Mouse (Mus musculus) embryo, embryonic 9.5 days (tissue): ENCODE measurements around the gene Nppb.

Experiments used
- DNase-seq: peaks from one replicate; pipeline ENCODE4 v3.0.0-alpha.2; 2017; ENCODE audit errors: extremely low spot score

Nppb gene

DNA sequence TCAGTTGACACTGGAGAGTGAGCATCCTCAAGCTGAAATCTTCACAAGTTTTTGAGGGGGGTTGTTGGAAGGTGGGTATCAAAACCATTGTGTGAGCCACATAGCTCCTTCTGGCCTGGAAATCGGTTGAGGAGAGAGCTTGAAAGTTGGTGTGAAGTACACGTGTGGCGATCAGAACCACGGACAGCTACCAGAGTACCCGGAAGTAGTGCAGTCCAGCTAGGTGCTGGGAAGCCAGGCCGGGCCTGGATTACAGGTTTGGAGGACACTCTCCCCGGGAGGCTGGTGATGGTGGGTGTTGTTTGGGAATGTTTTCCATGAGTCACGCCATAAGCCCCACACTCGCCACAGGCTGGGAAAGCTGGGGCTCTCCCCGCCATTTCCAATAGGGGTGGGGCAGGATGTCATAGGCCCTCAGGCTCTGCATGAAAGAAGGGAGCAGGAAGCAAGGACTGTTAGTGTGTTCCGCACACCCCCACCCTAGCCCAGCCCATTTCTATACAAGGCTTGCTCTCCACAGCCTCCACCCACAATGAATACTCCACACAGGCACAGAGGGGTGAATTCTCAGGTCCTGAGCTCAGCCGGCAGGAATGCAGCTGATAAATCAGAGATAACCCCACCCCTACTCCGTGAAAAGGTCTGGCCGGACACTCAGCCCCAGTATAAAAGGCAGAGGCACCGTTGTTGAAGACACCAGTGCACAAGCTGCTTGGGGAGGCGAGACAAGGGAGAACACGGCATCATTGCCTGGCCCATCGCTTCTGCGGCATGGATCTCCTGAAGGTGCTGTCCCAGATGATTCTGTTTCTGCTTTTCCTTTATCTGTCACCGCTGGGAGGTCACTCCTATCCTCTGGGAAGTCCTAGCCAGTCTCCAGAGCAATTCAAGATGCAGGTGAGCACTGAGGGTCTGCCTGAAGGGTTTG is at the start of gene Nppb:
Gene Nppb, plus strand, starts transcription at position 584 of the 928 bp plus-strand sequence.
- DNase-seq = peak; percentile 52

DNA sequence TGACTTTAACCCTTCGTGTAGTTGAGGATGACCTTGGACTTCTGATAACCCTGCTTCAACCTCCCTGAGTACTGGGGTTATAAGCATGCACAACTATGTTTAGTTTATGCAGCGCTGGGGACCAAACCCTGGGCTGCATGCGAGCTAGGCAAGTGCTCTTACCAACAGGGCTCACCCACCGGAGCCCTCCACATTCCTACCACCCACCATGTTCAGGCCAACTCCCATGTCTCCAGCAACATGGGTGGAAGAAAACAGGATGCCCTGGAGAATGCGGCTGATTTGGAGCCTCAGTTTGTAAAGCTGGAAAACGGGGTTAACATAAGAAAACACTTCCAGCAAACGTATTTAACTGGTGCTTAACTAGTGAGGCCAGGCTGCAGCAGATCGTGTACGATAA is 49.7 kb upstream of the Nppb start:
- DNase-seq = no peak

DNA sequence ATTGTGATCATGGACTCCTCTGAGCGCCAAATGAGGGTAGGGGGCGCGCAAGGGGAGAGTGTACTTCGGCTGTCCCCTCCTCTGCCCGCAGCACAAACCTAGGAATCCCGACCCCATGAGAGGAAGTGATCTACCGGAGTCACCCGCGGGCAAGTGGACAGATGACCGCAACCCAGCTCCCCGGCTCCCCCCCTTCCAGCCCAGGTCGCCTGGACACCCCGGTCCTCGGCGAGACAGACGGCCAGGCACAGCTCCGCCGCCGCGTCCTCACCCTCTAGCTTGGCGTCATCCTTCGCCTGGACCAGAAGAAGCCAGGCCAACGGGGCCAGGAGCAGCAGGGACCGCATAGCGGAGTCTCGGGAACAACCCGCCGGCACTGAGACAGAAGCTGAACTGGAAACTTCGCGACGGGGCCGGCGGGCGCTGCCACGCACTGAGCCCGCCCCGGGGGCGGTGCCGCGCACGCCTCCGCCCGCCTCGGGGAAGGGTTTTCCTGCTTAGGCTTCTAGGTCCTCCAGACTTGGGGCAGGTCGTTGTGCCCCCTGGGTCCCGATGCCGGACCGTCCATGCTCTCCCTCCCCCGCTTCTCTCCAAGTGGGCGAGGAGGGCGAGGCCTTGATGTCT is 49.1 kb upstream of the Nppb start, which contains the start of gene Plod1:
Gene Plod1, minus strand, starts transcription at position 437 of the 624 bp plus-strand sequence.
- DNase-seq = peak; percentile 80

DNA sequence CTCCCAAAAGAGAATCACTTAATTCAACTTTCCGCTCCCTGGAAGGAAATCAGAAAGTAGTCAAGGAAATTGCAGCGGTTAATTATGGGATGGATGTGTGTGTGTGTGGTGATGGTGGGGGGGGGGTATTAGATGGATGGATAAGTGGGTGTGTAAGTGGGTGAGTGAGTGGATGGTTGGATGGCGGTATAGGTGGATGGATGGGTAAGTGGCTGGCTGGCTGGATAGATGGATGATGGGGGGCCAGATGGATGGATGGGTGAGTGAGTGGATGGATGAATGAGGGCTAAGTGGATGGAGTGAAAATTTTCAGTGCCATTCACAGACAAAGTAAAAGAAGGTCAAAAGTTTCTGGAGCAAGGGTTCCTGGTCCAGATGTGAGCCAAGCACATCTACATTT is 48.6 kb upstream of the Nppb start:
- no peak for DNase-seq

DNA sequence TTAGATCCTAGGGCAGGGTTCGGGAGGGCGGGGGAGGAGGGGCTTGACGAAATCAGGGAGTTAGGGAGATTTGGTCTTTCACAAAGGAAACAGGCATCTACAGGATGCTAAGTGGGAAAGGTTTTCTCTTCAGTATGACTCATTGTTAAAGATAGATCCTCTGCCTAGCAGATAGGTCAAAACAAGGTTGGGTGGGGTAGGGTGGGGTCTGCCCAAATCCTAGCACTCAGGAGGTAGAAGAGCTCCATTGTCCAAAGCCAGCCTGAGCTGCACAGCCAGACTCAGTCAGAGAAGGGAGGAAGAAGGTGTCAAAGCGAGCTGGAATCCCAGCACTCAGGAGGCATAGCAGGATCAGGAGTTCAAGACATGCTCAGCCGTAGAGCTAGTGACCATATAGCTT is 48.1 kb upstream of the Nppb start:
- DNase-seq = no peak

DNA sequence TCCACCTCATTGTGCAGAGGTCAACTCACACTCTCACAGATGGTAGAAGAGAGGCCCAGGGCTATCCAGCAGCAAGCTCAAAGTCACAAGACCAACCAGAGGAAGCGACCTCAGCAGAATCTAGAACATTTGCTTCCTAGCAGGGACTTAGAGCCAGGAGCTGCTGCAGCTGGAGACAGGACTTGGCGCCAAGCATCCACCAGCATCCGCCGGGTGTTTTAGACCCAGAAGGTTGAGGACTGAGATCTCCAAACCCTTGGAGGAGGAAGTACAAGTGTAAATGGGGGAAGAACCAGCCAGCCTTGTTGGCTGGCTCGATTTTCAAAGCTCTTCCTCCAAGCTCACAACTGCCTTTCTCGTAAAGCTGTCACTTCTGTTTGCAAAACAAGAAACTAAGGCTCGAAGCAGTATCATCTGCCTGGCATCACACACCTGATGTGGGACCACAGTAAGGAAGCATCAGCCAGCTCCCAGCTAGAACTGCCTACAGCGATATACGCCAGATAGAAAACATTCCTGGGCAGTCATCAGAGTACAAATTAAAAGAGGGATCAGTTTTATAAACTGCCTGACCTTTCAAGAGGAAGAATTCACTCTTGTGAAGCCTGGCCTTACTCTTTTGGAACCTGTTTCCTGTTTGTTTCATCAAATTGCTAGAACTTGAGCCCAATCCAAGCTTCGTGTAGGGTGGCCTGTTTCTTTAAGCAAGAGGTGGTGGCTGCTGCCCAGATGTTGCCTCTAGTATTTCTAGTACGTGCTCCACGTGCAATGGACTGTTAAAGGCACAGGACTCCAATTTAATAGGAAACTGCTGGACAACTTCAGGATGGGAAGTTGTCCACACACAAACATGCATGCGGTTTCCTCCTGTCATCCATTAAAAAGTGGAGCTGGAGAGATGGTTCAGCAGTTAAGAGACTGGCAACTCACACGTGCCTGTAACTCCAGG is 47.2 kb upstream of the Nppb start:
- no peak for DNase-seq

DNA sequence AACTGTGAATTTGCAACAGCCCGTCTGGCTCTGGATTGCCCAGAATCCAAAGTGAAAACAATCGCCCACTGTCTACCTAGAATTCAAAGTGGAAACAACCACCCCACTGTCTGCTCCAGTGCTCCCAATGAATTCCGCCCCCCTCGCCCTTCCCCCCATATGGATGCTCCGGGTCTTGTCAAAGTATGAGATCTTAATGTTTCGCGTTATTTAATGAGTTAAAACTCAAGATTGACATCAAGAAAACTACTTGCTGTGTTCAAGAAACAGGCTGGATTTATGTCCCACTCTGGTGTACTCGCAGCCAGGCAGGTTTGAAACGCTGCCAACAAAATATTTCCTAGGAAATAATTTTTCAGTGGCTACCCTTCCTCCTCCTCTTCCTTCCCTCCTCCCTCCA is 45.5 kb upstream of the Nppb start:
- DNase-seq = no peak

DNA sequence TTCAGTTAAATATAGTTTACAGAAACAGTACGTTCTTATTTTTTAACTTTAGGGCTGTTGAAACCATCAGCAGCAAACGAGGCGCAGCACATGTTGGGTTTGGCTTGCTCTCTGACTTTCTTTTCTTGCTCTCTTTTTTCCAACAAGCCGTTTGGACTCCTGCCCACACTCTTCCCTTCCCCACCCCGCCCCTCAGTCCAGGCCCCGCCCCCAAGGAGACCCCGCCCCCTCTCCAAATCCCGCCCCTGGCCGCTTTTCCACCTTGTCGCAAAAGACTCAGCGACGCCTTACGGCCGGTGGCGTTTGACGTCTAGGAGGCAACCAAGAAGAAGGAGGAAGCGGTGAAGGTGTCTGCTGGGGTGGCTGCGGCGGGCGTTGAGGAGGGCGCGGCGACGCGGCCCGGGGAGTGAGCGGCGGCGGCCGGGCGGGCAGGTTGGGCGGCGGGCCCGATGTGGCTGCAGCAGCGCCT is 45.0 kb upstream of the Nppb start, which contains the start of gene 2510039O18Rik:
Gene 2510039O18Rik, plus strand, starts transcription at position 320 of the 469 bp plus-strand sequence.
- DNase-seq = peak; percentile 90

DNA sequence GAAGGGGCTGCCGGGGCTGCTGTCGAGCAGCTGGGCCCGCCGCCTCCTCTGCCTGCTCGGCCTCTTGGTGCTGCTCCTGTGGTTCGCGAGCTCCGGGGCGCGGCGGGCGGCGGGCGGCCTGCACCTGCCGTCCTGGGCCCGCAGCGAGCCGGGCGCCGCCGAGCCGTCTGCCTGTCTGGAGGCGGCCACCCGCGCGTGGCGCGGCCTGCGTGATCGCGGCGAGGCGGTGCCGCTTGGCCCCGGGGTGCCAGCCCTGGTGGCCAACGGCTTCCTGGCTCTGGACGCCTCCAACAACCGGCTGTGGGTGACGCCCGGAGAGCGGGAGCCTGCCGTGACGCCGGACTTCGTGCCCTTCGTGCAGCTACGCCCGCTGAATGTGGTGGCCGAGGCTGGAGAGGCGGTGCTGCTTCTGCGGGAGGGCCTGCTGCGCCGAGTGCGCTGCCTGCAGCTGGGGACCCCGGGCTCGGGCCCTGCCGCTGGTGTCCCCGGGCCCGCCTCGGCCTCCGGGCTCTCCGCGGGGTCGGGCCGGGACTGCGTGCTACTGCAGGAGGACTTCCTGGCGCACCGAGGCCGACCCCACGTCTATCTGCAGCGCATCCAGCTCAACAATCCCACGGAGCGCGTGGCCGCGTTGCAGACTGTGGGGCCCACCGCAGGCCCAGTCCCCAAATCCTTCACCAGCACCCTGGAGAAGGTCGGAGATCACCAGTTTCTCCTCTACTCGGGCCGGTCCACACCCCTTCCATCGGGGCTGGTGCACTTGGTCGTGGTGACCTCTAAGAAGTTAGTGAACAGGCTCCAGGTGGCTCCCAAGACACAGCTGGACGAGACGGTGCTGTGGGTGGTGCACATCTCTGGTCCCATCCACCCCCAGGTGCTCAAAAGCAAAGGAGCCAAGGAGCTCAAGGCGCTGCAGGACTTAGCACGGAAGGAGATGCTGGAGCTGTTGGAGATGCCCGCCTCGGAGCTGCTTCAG is 44.3 kb upstream of the Nppb start:
- DNase-seq = peak; percentile 27

DNA sequence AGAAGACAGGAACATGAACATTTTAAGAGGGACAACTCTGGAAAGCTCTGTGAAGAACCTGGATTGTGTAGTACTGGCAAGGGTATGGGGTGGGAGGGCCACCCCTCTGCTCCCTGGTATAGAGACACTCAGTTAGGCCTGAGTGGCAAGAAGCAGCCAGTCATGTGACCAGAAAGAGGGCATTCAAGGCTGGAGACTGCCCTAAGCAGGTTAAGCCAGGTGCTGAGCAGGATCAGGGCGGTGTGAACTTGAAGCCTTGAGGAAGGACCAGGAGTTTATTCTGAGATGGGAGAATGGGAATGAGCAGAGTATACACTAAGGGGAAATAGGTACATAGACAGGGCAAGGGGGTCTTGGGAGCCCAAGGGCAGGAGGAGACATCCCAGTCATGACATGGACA is 42.6 kb upstream of the Nppb start:
- no peak for DNase-seq

DNA sequence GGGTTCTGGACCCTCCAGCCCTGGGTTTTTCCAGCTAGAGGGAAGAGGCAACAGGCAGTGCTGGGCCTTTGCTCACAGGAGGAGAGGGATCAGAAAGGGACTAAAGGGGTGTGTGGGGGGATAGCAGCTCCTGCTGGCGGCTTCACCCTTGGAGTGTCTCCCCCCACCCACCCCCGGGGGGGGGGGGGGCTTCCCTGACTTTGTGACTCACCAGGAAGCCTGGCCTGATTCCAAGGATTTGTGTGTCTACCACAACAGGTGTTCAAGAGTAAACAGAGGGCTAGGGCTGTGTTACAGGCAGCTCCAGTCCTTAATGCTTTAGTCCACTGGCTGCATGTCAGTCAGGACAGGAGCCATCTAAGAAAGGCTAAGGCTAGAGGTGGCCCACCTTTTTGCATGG is 38.1 kb upstream of the Nppb start:
- DNase-seq = no peak

DNA sequence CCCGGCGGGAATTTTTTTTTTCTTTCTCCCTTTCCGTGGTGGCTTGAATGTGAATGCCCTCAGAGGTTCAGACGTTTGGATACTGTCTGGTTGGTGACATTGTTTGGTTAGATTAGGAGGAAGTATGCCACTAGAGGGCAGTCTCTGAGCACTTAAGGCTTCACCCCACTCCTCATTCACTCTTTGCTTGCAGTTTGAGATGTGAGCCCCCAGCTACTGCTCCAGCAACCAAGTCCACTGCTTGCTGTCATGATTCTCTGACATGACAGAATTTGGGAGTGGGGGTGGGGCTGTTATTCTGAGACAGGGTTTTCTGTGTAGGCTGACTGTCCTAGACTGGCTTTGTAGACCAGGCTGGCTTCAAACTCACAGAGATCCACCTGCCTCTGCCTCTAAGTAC is 32.0 kb upstream of the Nppb start:
- DNase-seq = peak; percentile 37

DNA sequence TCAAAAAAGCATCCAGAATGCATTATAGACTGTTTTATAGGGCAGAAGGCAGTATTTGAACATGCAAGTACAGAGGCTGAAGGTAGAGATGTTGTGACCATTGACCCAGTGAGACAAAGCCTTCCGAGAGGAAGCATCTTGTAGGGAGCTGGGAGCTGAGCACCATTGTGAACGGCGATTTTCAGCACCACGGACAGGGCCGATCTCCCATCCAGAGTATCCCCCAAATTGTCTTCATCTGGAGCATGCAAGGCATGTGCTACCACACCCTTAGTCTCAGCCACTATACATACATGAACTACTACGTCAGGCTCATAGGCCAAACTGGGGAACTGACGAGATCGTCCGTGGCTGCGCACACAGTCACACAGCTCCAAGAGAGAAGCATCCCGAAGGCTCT is 28.4 kb upstream of the Nppb start:
- peak; percentile 43 for DNase-seq

DNA sequence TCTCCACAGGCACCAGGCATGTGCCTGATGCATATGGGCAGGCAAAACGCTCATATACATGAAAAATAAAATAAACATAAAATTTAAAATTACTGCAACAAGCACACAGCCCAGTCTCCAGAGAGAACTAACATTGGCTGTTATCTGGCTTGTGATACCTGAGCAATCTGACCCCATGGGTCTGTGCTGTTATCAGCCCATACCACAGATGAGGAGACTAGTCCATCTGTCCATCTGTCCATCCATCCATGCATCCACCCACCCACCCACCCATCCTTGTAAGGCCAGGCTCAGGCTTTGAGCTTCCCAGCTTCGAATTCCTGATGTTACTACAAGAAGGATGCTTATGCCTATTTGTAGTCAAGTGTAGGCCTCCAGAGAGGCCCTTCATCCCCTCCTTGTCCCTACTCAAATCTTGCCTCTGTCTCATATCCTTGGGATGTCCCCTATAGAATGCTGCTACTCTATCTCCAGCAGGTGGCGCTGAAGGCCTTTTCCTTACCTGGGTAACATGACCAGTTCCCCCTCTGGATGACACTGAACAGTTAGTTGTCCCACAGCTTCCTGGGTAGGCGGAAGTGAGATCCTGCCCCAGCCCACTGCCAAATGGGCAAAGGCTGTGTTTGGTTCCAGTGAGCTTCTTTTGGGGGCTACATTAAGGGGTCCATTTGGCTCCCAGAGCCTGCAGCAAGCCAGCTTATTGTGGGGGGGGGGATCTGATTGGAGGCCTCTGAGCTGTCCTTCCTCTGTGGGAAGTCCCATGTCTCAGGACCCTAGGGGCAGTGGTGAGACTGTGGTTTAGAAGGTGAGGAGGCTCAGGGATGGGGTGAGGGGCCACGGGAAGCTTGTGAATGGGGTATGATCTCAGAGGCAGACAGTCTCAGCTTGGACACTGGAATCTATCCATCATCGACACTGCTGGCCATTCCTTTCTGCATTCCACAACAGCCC is 25.4 kb upstream of the Nppb start:
- peak; percentile 62 for DNase-seq

DNA sequence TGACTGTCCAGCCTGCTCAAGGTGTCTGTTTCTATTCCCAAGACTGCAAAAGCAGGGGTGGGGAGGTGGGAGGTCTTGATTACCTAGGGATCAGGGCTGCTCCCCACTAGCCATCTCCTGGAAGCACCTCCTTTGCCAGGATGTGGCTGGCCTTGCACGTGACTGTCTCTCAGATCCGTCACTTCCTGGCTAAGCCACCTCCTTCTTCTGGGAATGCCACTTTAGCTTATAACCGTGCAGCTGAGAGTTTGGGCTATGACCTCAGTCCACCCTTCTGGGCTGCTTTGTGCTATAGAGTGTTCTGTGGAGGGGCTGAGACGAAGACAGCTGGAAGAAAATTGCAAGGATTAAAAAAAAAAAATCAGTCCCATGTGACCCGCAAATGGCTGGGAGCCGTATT is 22.8 kb upstream of the Nppb start:
- no peak for DNase-seq

DNA sequence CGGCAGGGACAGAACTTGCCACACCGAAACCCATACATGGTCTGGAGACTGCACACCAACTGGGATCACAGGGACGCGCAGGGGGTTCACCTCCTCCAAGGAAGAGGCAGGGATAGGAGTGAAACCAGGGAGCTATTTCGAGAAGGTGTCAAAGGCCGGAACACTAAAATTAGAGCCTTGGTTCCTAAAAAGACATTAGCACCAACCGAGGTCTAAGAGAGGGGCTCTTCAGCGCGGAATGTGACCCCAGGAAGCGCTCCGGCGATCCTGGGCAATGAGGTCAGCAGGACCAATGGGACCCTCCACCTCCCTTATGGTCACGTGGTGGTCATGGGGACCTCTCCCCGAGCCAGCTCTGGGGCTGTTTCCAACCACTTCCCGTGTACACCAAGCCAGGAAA is 22.0 kb upstream of the Nppb start:
- DNase-seq = no peak

DNA sequence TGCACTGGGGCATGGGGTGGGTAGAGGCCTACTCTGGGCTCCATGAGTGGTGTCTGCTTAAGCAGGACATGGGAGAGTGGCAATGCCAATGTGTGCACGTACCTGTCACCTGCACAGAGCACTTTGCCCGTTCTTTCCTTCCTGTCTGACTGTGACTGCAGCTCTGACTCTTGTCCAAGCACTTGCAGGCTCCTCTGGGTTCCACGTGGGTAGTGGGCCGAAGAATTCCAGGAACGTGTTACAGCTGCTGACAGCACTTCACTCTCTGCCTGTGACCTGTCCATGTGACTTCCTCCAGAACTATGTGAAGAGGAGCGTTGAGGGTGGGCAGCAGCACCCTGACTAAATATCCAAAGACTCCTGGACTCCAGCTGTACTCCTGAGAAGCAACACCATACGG is 19.9 kb upstream of the Nppb start:
- no peak for DNase-seq

DNA sequence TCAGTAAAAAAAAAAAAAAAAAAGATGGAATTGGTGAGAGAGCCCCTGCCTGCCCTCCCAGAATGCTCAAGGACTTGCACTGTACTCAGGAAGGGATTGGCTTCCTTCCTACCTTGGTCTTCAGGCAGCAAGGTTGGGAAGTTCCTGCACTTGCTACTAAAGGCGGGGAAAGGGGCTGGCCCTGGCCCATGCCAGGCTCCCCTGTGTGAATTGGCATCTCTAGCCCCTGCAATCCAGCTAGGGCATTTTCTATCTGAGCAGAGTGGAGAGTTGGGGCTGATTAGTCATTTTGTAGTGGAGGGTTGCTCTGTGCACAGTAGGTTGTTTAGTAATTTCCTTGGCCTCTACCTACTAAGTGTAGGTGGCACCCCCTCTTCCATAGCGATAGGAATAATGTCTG is 16.8 kb upstream of the Nppb start:
- no peak for DNase-seq

DNA sequence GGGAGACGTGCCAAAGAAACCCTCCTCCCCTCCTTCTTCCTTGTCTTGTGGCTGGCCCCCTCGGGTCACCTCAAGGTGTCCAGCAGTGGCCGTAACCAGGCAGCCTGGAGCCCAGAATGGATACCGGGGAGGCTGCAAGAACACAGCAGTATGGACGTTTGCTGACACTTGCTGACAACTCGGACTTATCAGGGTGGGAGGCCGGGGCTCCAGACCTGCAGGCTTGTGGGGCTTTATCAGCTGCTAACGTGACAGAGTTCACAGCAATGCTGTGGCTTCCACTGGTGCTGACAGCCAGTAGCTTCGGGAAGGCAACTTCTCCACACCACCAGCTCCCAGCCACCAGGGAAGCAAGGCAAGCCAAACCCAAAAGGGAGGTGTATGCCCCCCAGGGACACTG is 16.3 kb upstream of the Nppb start:
- no peak for DNase-seq
